Mouse (Mus musculus): ENCODE data around the gene Kif13a. TPM values are rescaled to one million over a fixed set of nuclear protein-coding genes. Genes with fewer than 3 reads are reported as not detected.

The Kif13a gene
- total and polyA plus RNA-seq, 2 experiments from 2014 or later, result 13.3 to 21.6 TPM

DNA sequence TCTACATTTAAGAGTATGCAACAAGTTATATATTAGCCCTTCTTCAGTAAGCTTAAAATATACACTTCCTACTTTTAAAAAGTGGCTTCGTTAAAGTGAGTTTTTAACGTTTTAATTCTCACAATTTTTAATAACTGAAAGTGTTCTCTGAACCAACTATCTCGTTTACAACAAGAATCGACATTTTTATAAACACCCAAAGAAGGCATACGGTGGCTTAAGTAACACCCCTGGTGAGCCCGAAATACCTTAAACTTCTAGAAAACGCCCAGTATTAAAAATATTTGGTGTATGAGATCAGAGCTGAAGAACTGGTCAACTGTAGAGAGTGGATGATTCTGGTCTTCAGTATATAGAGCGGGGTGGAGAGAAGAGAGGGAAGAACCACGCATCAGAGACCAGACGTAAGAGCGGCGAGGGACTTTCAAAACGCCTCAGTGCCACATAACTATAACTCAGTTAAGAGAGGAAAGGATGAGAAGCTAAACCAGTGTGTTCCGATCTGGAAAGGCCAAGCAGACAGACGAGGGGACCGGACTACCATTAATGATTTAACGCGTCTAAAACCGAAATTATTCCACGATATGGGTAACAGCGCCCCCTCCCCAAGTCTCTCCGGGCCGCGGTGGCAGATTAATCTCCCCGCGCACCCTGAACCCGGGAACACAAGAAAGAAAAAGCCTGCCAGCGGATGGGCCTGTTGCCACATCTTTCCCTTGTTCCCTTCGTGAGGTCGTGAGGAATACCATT, 203.2 kb downstream of the Kif13a start:
- Histone ChIP-seq H3K27ac (peak overlapping the region; percentile 94), H3K36me3 (ENCODE audit: insufficient read depth, low read length) (no peaks in the 10 kb centered on the region), H3K4me1 (ENCODE audit: insufficient read depth, low read length) (peaks cover 9% of the 10 kb centered on the region), H3K4me2 (ENCODE audit: low read depth, low read length) (peak overlapping the region; percentile 74), H3K9ac (replicated peaks; ENCODE audit: low read length) (peak overlapping the region; percentile 87), H3K27me3 (ENCODE audit: insufficient read depth, low read length) (no peaks in the 10 kb centered on the region), H3K9me3 (ENCODE audit: low read length) (no peaks in the 10 kb centered on the region), H3K4me3 (ENCODE audit: low read length) (peak overlapping the region; percentile 73)
- TF ChIP-seq CTCF (IDR thresholded peaks at IDR 0.05; ENCODE audit: low read depth), result peak; percentile 29
- ATAC-seq, result no peak
- DNase-seq (ENCODE audit: low spot score), result no peak
- under 1% methylated on average over 30 of the region's 30 CpGs for WGBS

GRCm38 (mm10) chr13:46725227-46725626, 204.4 kb downstream of the Kif13a start:
- H3K9ac ChIP-seq (replicated peaks; ENCODE audit: low read length), result no peak overlapping the region
- peak overlapping the region; percentile 74 for H3K4me2 ChIP-seq (ENCODE audit: low read depth, low read length)
- peaks cover 9% of the 10 kb centered on the region for H3K4me1 ChIP-seq (ENCODE audit: insufficient read depth, low read length)
- H3K27ac ChIP-seq, result no peak overlapping the region
- 26% methylated on average over 2 of the region's 2 CpGs for WGBS
- H3K9me3 ChIP-seq (ENCODE audit: low read length), result no peaks in the 10 kb centered on the region
- no peak for ATAC-seq
- no peak for DNase-seq (ENCODE audit: low spot score)
- TF ChIP-seq CTCF (IDR thresholded peaks at IDR 0.05; ENCODE audit: low read depth), result no peak
- H3K27me3 ChIP-seq (ENCODE audit: insufficient read depth, low read length), result no peaks in the 10 kb centered on the region
- H3K36me3 ChIP-seq (ENCODE audit: insufficient read depth, low read length), result no peaks in the 10 kb centered on the region
- no peak overlapping the region for H3K4me3 ChIP-seq (ENCODE audit: low read length)

DNA sequence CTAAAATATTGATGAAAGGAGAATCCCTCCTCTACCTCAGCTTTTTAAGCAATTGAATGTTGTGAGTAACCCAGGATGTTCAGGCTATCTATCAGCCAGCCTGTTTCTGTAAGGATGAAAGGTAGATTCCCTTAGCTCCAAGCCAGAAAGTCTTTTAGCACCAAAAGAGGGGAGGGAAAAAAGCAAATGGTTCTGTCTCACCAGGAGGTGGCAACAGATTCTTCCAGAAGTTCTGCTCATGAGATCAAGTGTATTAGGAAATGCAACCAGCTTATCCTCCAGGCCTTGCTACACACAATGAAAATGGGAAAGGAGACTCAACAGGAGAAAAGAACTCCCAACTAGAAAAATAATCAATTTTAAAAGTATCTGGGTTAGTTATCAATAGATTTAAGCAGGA, 205.3 kb downstream of the Kif13a start:
- H3K27me3 ChIP-seq (ENCODE audit: insufficient read depth, low read length), result no peaks in the 10 kb centered on the region
- H3K4me2 ChIP-seq (ENCODE audit: low read depth, low read length), result no peak overlapping the region
- H3K4me3 ChIP-seq (ENCODE audit: low read length), result no peak overlapping the region
- no peak overlapping the region for H3K9ac ChIP-seq (replicated peaks; ENCODE audit: low read length)
- H3K36me3 ChIP-seq (ENCODE audit: insufficient read depth, low read length), result no peaks in the 10 kb centered on the region
- no peaks in the 10 kb centered on the region for H3K9me3 ChIP-seq (ENCODE audit: low read length)
- DNase-seq (ENCODE audit: low spot score) (peak; percentile 27), ATAC-seq (no peak)
- H3K27ac ChIP-seq, result no peak overlapping the region
- peak; percentile 53 for TF ChIP-seq CTCF (IDR thresholded peaks at IDR 0.05; ENCODE audit: low read depth)
- H3K4me1 ChIP-seq (ENCODE audit: insufficient read depth, low read length), result peaks cover 9% of the 10 kb centered on the region

DNA sequence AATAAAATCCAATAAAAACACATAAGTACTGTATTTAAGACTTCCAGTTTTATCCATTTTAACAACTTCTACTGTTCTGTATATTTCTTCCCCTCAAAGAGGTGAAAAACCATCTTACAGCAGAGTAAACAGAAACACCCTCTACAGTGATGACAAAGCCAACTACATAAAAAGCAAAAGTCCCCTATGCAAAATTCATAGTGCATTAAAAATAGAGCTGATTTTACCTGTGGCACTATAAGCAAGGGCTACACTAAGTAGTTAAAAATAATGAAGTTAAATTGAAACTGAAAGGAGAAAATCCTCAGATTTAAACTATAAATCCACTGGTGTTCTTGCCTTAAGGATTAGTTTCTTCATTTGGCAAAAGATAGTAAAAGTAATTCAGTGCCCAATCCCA, 208.7 kb downstream of the Kif13a start:
- DNase-seq (ENCODE audit: low spot score) (no peak), ATAC-seq (no peak)
- no peak for TF ChIP-seq CTCF (IDR thresholded peaks at IDR 0.05; ENCODE audit: low read depth)
- Histone ChIP-seq H3K9me3 (ENCODE audit: low read length) (no peaks in the 10 kb centered on the region), H3K4me2 (ENCODE audit: low read depth, low read length) (no peak overlapping the region), H3K4me1 (ENCODE audit: insufficient read depth, low read length) (peaks cover 9% of the 10 kb centered on the region), H3K27ac (no peak overlapping the region), H3K27me3 (ENCODE audit: insufficient read depth, low read length) (no peaks in the 10 kb centered on the region), H3K4me3 (ENCODE audit: low read length) (no peak overlapping the region), H3K9ac (replicated peaks; ENCODE audit: low read length) (no peak overlapping the region), H3K36me3 (ENCODE audit: insufficient read depth, low read length) (no peaks in the 10 kb centered on the region)

DNA sequence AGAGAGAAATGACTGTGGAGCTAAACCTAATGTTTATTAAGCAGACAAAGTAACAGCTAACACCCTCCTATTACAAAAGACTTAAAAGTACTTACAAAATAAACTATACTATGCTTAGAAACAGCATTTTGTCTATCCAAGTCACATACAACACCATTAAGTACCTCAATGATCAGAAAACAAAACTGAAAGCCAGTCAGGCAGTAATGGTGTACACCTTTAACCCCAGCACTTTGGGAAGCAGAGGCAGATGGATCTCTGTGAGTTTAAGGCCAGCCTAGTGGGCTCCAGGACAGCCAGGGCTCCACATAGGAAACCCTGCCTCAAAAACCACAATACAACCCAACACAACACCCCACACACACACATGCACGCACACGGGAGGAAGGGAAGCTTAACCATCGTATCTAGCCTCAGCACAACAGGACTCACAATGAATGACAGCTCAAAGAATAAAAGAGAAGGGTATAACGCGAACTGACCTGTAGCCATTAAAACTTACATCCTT, 210.7 kb downstream of the Kif13a start:
- Histone ChIP-seq H3K4me1 (ENCODE audit: insufficient read depth, low read length) (no peaks in the 10 kb centered on the region), H3K4me2 (ENCODE audit: low read depth, low read length) (no peak overlapping the region), H3K4me3 (ENCODE audit: low read length) (no peak overlapping the region), H3K27me3 (ENCODE audit: insufficient read depth, low read length) (no peaks in the 10 kb centered on the region), H3K9me3 (ENCODE audit: low read length) (no peaks in the 10 kb centered on the region), H3K9ac (replicated peaks; ENCODE audit: low read length) (no peak overlapping the region), H3K27ac (no peak overlapping the region), H3K36me3 (ENCODE audit: insufficient read depth, low read length) (no peaks in the 10 kb centered on the region; the same call in 1 of the 2 replicates)
- TF ChIP-seq CTCF (IDR thresholded peaks at IDR 0.05; ENCODE audit: low read depth), result no peak
- 79% methylated on average over 5 of the region's 5 CpGs for WGBS
- DNase-seq (ENCODE audit: low spot score) (no peak), ATAC-seq (no peak)

- Histone ChIP-seq H3K4me3 (ENCODE audit: low read length) (no peak overlapping the region), H3K36me3 (ENCODE audit: insufficient read depth, low read length) (peaks cover 12% of the 10 kb centered on the region; the same call in 1 of the 2 replicates), H3K4me1 (ENCODE audit: insufficient read depth, low read length) (no peaks in the 10 kb centered on the region), H3K27ac (no peak overlapping the region), H3K9ac (replicated peaks; ENCODE audit: low read length) (no peak overlapping the region), H3K27me3 (ENCODE audit: insufficient read depth, low read length) (no peaks in the 10 kb centered on the region), H3K9me3 (ENCODE audit: low read length) (no peaks in the 10 kb centered on the region), H3K4me2 (ENCODE audit: low read depth, low read length) (no peak overlapping the region)
- ATAC-seq, result no peak
- 81% methylated on average over 3 of the region's 3 CpGs for WGBS
- TF ChIP-seq CTCF (IDR thresholded peaks at IDR 0.05; ENCODE audit: low read depth), result no peak
- DNase-seq (ENCODE audit: low spot score), result no peak
Observed at GRCm38 (mm10) chr13:46715976-46716639, 213.6 kb downstream of the Kif13a start.

DNA sequence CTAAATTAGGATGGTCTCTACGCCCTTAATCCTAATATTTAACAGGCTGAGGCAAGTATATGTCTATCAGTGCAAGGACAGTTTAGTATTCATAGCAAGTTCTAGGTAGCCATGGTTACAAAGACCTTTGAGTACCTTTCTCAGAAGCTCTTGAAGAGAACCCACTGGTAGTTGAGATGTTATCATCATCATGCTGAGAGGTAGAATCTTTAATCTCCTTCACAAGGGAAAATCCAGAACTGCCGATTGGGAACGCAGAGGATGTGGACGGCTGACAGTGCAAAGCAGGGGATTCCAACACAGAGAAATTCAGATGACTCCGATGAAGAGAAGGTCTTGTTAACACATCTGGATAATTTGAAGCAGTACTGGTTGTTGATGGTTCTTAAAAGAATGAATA, 216.2 kb downstream of the Kif13a start:
- no peak overlapping the region for H3K9ac ChIP-seq (replicated peaks; ENCODE audit: low read length)
- no peaks in the 10 kb centered on the region for H3K4me1 ChIP-seq (ENCODE audit: insufficient read depth, low read length)
- no peaks in the 10 kb centered on the region for H3K27me3 ChIP-seq (ENCODE audit: insufficient read depth, low read length)
- WGBS, result 84% methylated on average over 5 of the region's 5 CpGs
- DNase-seq (ENCODE audit: low spot score) (no peak), ATAC-seq (no peak)
- TF ChIP-seq CTCF (IDR thresholded peaks at IDR 0.05; ENCODE audit: low read depth), result no peak
- H3K9me3 ChIP-seq (ENCODE audit: low read length), result no peaks in the 10 kb centered on the region
- H3K4me3 ChIP-seq (ENCODE audit: low read length), result no peak overlapping the region
- H3K4me2 ChIP-seq (ENCODE audit: low read depth, low read length), result no peak overlapping the region
- H3K27ac ChIP-seq, result no peak overlapping the region
- peaks cover 20% of the 10 kb centered on the region; the same call in 1 of the 2 replicates for H3K36me3 ChIP-seq (ENCODE audit: insufficient read depth, low read length)

Data from hindbrain, postnatal 0 days (tissue).